Mouse (Mus musculus): ENCODE measurements at regions not wholly inside any gene's neighbourhood (a gene's known extent, or its start where the extent isn't known, plus 50 kb on each side); places are given as distances from the start of the nearest gene placed in this dataset.

- TF ChIP-seq CTCF (IDR thresholded peaks at IDR 0.05; ENCODE audit: low read depth) (no peak), EP300 (IDR thresholded peaks at IDR 0.05; ENCODE audit: low read depth) (no peak)
Observed at GRCm38 (mm10) chr12:86579716-86580115, 98.8 kb upstream of the Vash1 start.

Data from liver, postnatal 0 days (tissue).